Mouse (Mus musculus) neural tube, embryonic 15.5 days (tissue): ENCODE measurements around the gene Cdan1. TPM values are rescaled to one million over a fixed set of nuclear protein-coding genes. Genes with fewer than 3 reads are reported as not detected.

Source experiments
- ATAC-seq: fragments of 200-750 bp; cut with Nextera tagmentation; 2 replicates; pipeline ENCODE4 v1.8.0; 2017; ENCODE audit warnings: mild to moderate bottlenecking, moderate TSS enrichment, moderate library complexity; ENCODE audit not compliant: low FRiP score
- H3K27ac ChIP-seq: fragments of 300-500 bp; sonication (generic); replicated peaks from 2 replicates; pipeline ENCODE4 v1.5.1; 2015; ENCODE audit warnings: mild to moderate bottlenecking, inconsistent platforms
- H3K27me3 ChIP-seq: fragments of 300-500 bp; sonication (generic); replicated peaks from 2 replicates; pipeline ENCODE4 v1.6.1; 2015; ENCODE audit warnings: inconsistent platforms
- H3K36me3 ChIP-seq: fragments of 300-500 bp; sonication (generic); 2 replicates; pipeline ENCODE4 v1.6.1; 2015; ENCODE audit warnings: inconsistent platforms
- H3K4me1 ChIP-seq: fragments of 300-500 bp; sonication (generic); 2 replicates; pipeline ENCODE4 v1.6.1; 2015; ENCODE audit warnings: inconsistent platforms
- H3K4me2 ChIP-seq: fragments of 300-500 bp; sonication (generic); 2 replicates; pipeline ENCODE4 v1.6.1; 2015; ENCODE audit warnings: inconsistent platforms, mild to moderate bottlenecking, moderate library complexity
- H3K4me3 ChIP-seq: fragments of 300-500 bp; sonication (generic); replicated peaks from 2 replicates; pipeline ENCODE4 v1.5.1; 2015; ENCODE audit warnings: mild to moderate bottlenecking, inconsistent platforms
- H3K9ac ChIP-seq: fragments of 300-500 bp; sonication (generic); replicated peaks from 2 replicates; pipeline ENCODE4 v1.6.1; 2015; ENCODE audit warnings: mild to moderate bottlenecking, inconsistent platforms
- H3K9me3 ChIP-seq: fragments of 300-500 bp; sonication (generic); replicated peaks from 2 replicates; pipeline ENCODE4 v1.6.1; 2016; ENCODE audit warnings: inconsistent platforms
- WGBS: fragments of 180-500 bp; shearing (Covaris S2); methylation state at CpG from one replicate; pipeline ENCODE4 v1.1.7; 2015; ENCODE audit warnings: mixed read lengths; 5-methylcytosine and 5-hydroxymethylcytosine counted together
- polyA plus RNA-seq: library from polyadenylated mRNA; unstranded; fragments of >200 nt; fragmentation: Nextera tagmentation; extraction: Ambion mirVana; gene quantifications from 2 replicates; pipeline ENCODE4 v1.2.1, GENCODE M21; 2015

Gene Cdan1
- polyA plus RNA-seq, 1 experiment from 2014 or later: 5.7 TPM

DNA sequence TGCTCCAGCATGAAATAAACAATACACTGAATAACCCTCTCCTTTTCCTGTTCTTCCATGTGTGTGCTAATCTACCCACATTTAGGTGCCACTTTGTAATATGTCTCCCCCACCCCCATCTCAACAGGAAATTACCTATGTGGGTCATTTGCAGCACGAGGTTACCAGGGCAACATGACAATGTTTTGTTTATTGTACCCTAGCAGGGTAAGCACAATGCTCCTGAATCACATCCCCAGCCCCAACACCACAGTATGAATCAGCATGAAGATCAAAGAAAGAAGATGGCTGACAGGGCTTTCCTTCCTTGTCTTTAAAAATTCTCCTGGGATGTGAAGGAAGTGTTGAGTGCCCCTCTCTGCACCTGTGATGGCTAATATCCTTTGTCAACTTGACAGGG is 2.7 kb upstream of the Cdan1 start:
- WGBS: 13% methylated on average over 1 of the region's 1 CpGs
- H3K9me3 ChIP-seq: no peaks in the 10 kb centered on the region
- no peak overlapping the region for H3K4me2 ChIP-seq
- H3K27ac ChIP-seq: no peak overlapping the region
- H3K27me3 ChIP-seq: no peaks in the 10 kb centered on the region
- no peak overlapping the region for H3K9ac ChIP-seq
- H3K36me3 ChIP-seq: no peaks in the 10 kb centered on the region
- H3K4me1 ChIP-seq: peaks cover 20% of the 10 kb centered on the region
- no peak for ATAC-seq
- H3K4me3 ChIP-seq: no peak overlapping the region

DNA sequence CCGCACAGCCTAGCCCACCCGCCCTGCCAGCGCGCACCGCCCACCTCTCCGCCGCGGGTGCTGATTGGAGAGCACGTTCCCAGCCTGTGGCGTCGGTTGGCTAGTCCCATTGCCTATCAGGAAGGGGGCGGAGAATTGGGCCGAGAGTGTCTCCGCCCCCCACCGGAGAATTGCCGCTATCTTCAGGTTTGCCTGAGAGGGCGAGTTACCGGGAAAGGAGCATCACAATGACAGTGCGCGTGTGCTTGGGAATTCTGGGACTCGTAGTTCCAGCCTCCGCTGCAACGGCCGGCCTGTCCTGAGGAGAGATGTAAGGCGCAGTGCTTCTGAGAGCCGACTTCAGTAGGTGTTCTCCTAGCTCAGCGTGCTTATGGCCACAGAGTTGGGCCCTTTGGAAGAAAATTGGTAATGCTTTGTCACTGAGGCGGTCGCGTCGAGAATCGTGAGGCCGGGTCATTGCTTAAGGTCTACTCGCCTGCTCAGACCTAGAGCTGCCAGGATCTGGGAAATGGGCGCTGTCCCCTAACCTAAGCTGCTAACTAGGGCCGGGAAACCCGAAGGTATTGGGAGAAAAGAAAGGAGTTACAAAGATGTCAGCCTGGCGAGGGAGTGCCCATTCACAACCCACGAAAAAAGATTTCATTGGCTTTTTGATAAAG is 625 bp upstream of the Cdan1 start, which contains the start of gene Ttbk2:
TSS of gene Ttbk2 (minus strand) at position 181 of the 659 bp plus-strand sequence.
- 1% methylated on average over 38 of the region's 39 CpGs for WGBS

DNA sequence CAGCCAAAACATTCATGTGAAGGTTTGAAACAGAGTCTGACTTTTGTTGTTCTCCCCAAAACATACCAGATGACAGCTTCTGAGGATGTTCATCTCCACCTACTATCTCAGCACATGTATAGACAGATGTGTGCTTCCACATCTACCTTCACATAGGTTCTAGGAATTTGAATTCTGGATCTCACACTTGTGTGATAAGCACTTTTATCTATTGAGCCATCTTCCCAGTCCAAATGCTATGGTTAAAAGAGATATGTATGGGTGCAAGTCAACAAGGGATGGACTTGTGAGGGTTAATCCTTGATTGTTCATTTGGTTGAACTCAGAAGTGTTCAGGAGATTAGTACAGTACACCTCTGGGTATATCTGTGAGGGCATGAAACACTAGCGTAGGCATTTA is 4.6 kb downstream of the Cdan1 start:
- no peak overlapping the region for H3K27ac ChIP-seq
- ATAC-seq: no peak
- no peak overlapping the region for H3K4me2 ChIP-seq
- H3K4me3 ChIP-seq: no peak overlapping the region
- no peaks in the 10 kb centered on the region for H3K36me3 ChIP-seq
- H3K9ac ChIP-seq: no peak overlapping the region
- H3K4me1 ChIP-seq: peaks cover 12% of the 10 kb centered on the region
- H3K9me3 ChIP-seq: no peaks in the 10 kb centered on the region
- H3K27me3 ChIP-seq: no peaks in the 10 kb centered on the region
- 86% methylated on average over 1 of the region's 1 CpGs for WGBS

More for the DNA sequence above, 625 bp upstream of the Cdan1 start, which contains the start of gene Ttbk2:
- Histone ChIP-seq H3K27me3 (no peaks in the 10 kb centered on the region), H3K9ac (peak within 1 kb of the TSS; percentile 89), H3K27ac (peak within 1 kb of the TSS; percentile 94), H3K9me3 (no peaks in the 10 kb centered on the region), H3K36me3 (no peaks in the 10 kb centered on the region), H3K4me1 (peaks cover 22% of the 10 kb centered on the region), H3K4me2 (peak within 1 kb of the TSS; percentile 68), H3K4me3 (peak within 1 kb of the TSS; percentile 97)
- ATAC-seq: peak; percentile 100

DNA sequence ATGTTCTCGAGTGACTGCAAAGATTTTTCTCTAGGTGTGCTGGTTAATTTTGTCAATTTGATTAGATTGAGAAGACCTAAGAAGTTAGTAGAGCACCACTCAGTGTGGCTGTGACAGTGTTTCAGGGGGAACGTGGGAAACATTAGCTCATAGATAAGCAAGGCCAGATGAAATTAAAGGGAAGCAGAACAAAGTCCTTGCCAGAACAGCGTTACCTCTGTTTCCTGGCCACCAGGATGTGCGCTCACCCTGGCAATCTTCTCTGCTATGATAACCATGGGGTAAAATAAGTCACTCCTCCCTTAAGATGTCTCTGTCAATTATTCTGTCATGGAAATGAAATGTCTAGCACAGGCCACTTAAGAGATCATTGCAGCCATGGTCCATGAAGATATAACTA is 5.9 kb downstream of the Cdan1 start:
- Histone ChIP-seq H3K36me3 (no peaks in the 10 kb centered on the region), H3K9ac (no peak overlapping the region), H3K9me3 (no peaks in the 10 kb centered on the region), H3K4me3 (no peak overlapping the region), H3K4me1 (peaks cover 8% of the 10 kb centered on the region), H3K4me2 (no peak overlapping the region), H3K27ac (no peak overlapping the region), H3K27me3 (no peaks in the 10 kb centered on the region)
- WGBS: 92% methylated on average over 4 of the region's 4 CpGs
- no peak for ATAC-seq

DNA sequence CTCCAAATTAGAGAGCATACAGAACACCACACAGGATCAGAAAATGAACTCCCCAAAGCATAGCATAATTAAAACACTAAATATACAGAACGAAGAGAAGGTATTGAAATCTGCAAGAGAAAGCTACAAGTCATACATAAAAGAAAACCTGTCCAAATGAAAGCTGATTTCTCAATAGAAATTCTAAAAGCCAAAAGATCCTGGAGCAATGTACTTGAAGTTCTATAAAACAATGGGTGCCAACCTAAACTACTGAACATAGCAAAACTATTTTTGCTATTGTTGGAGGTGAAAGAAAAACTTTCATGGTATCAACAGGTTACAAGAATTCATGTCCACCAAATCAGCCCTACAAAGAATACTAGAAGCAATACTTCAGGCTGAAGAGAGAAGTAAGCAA is 8.7 kb downstream of the Cdan1 start:
- Histone ChIP-seq H3K4me1 (no peaks in the 10 kb centered on the region), H3K4me3 (no peak overlapping the region), H3K9me3 (0 out of 2 replicates have a peak, but pooled peaks cover 3% of the 10 kb centered on the region), H3K27me3 (no peaks in the 10 kb centered on the region), H3K27ac (no peak overlapping the region), H3K36me3 (0 out of 2 replicates have a peak, but pooled peaks cover 2% of the 10 kb centered on the region), H3K4me2 (no peak overlapping the region), H3K9ac (no peak overlapping the region)
- 81% methylated on average over 1 of the region's 1 CpGs for WGBS
- no peak for ATAC-seq

DNA sequence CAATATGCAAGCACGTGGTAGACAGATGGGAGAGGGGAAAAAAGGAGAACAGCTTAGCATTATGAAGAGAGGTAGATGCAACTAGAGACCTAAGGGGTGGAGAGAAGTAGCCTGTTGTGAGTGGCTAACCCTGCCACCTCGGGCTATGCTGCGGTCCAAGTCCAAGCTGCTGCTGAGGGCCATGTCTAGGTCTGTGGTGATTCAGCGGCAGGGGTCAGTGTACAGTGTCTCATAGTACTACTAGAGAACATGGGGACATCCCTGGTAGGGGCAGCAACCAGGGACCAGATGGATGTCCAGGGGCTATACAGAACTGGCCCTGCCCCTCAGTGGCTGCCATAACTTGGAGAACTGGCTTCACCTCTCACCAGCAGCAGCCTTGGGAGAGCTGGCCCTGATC is 14.8 kb downstream of the Cdan1 start:
- WGBS: 91% methylated on average over 4 of the region's 4 CpGs
- no peak for ATAC-seq
- H3K4me1 ChIP-seq: no peaks in the 10 kb centered on the region

DNA sequence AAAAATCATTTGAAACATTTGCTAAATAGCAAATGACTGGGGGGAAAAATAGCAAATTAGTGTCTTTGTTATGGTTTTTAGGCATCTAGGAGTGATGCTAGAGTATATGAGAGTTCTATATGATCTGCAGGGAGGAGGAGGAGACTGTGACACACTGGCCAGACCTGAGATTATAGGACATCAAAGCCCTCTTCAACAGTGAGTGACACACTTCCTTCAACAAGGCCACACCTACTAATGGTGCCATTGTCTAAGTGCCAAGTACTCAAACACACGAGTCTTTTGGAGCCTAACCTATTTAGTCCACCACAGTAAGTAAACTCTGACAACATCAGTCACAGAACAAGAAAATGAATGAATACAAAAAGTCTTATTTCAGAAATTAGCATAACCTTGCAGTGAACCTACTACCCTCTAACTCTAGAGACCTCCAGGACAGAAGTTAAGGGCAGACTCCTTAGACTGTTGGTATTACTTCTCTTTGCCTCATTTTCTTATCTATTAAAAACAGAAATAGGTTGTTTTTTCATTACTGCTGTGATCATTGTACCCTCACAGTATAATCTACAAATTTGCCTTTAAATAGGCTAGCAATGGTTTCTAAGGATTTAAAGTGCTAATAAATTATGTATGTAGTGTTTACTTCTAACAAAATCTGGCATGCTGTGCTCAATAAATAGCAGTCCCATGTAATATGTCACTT is 22.8 kb downstream of the Cdan1 start:
- Histone ChIP-seq H3K4me1 (no peaks in the 10 kb centered on the region), H3K36me3 (no peaks in the 10 kb centered on the region), H3K27me3 (no peaks in the 10 kb centered on the region), H3K4me3 (no peak overlapping the region), H3K9me3 (no peaks in the 10 kb centered on the region), H3K4me2 (no peak overlapping the region), H3K9ac (no peak overlapping the region), H3K27ac (no peak overlapping the region)
- 53% methylated on average over 1 of the region's 1 CpGs for WGBS
- ATAC-seq: no peak

More for the DNA sequence above, 14.8 kb downstream of the Cdan1 start:
- H3K27me3 ChIP-seq: no peaks in the 10 kb centered on the region
- no peak overlapping the region for H3K9ac ChIP-seq
- no peak overlapping the region for H3K27ac ChIP-seq
- H3K4me2 ChIP-seq: no peak overlapping the region
- H3K4me3 ChIP-seq: no peak overlapping the region
- H3K36me3 ChIP-seq: peaks cover 2% of the 10 kb centered on the region; the same call in 1 of the 2 replicates
- 0 out of 2 replicates have a peak, but pooled peaks cover 3% of the 10 kb centered on the region for H3K9me3 ChIP-seq

DNA sequence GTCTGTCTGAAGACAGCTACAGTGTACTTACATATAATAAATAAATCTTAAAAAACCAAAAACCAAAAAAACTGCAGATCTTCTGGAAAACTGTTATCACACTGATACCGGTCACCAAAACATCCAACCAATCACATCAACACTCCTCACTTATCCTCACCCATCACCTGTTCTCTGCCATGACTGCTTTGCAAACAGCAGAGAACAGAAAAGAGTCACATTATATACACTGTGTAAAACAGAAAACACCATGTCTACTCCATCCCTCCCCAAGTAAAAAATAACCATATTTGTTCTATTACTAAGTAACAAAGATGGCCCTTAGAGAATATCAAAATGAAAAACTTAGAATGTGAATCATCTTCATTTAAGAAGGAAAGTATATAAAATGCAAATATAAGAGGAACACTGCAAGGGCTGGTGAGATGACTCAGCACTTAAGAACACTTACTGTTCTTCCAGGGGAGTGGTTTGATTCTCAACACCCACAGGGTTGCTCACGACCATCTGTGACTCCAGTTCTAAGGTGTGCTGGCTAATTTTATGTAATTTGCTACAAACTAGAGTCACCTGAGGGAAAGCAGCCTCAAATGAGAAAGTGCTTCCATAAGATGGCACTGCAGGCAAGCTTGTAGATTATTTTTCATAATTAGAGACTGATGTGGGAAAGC is 79.5 kb downstream of the Cdan1 start:
- ATAC-seq: no peak
- 94% methylated on average over 2 of the region's 2 CpGs for WGBS

DNA sequence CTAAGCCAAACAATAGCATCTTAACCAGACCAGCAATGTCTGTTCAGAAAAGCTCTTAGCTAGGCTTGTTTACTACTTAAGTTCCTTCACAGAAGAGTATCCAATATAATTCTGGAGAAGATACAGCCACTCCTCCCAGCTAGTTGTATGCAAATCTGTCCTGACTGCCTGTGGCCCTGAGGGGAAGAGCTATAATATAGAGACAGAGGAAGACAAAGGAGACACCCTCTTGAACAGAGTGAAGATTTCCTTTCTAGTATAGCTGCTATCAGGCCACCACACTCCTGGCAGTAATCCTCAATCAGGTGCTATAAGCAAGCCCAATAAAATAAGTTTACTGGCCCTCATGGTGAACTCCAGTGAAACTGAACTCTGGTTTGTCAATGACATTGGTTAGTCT is 88.0 kb downstream of the Cdan1 start:
- Histone ChIP-seq H3K9ac (no peak overlapping the region), H3K4me3 (no peak overlapping the region), H3K4me2 (no peak overlapping the region), H3K27ac (no peak overlapping the region), H3K9me3 (no peaks in the 10 kb centered on the region), H3K27me3 (no peaks in the 10 kb centered on the region), H3K36me3 (peaks cover 38% of the 10 kb centered on the region), H3K4me1 (no peaks in the 10 kb centered on the region)
- no peak for ATAC-seq

More for the DNA sequence above, 79.5 kb downstream of the Cdan1 start:
- H3K4me1 ChIP-seq: no peaks in the 10 kb centered on the region
- no peaks in the 10 kb centered on the region for H3K27me3 ChIP-seq
- no peak overlapping the region for H3K4me3 ChIP-seq
- H3K36me3 ChIP-seq: peaks cover 25% of the 10 kb centered on the region
- H3K4me2 ChIP-seq: no peak overlapping the region
- no peak overlapping the region for H3K27ac ChIP-seq
- no peak overlapping the region for H3K9ac ChIP-seq
- no peaks in the 10 kb centered on the region for H3K9me3 ChIP-seq

DNA sequence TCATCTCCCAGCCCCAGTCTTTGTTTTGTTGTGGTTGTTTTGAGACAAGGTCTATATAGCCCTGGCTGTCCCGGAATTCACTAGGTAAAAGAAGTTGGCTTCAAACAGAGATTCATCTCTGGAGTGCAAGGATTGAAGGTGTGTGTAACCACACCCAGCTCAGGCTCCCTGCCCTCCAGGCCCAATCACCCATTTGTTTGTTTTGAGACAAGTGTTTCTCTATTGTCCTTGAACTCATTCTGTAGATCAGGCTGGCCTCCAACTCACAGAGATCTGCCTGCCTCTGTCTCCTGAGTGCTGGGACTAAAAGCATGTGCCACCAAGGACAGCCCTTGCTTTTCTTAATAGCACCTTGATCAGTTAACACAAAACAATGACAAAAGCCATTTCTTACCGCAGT is 101.9 kb downstream of the Cdan1 start:
- ATAC-seq: no peak
- no peak overlapping the region for H3K4me3 ChIP-seq
- H3K4me2 ChIP-seq: no peak overlapping the region
- no peak overlapping the region for H3K9ac ChIP-seq
- H3K4me1 ChIP-seq: no peaks in the 10 kb centered on the region
- no peaks in the 10 kb centered on the region for H3K27me3 ChIP-seq
- 100% methylated on average over 2 of the region's 2 CpGs for WGBS
- no peaks in the 10 kb centered on the region for H3K9me3 ChIP-seq
- H3K27ac ChIP-seq: no peak overlapping the region
- H3K36me3 ChIP-seq: peaks cover 56% of the 10 kb centered on the region

DNA sequence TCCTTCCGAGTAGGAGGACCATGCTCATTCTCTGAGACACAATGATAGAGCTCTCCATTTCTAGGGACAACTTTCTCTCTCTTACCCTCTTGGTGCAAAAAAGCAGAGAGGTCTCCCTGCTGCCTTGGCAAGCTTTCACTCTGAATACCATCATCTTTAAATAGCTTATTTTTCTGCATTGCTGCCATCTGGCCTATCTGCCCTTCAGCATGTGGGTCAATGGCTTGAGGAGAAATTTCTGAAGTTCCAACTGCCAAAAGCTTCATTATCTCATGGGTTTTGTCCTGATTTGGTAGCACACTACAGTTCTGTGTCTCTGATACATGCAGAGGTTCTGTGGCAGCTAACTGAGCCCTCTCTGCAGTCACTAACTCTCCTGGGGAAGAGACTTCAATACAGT is 104.4 kb downstream of the Cdan1 start:
- ATAC-seq: no peak
- H3K27me3 ChIP-seq: no peaks in the 10 kb centered on the region
- 92% methylated on average over 1 of the region's 1 CpGs for WGBS

More for the DNA sequence above, 104.4 kb downstream of the Cdan1 start:
- peaks cover 62% of the 10 kb centered on the region for H3K36me3 ChIP-seq
- no peaks in the 10 kb centered on the region for H3K4me1 ChIP-seq
- H3K27ac ChIP-seq: no peak overlapping the region
- no peak overlapping the region for H3K9ac ChIP-seq
- no peaks in the 10 kb centered on the region for H3K9me3 ChIP-seq
- no peak overlapping the region for H3K4me3 ChIP-seq
- H3K4me2 ChIP-seq: no peak overlapping the region
